Mouse (Mus musculus) lung, postnatal 0 days (tissue): ENCODE measurements around the gene Olfr521. TPM values are rescaled to one million over a fixed set of nuclear protein-coding genes. Genes with fewer than 3 reads are reported as not detected.

Experiments
- ATAC-seq: fragments of 200-750 bp; cut with Nextera tagmentation; 2 replicates; pipeline ENCODE4 v1.8.0; 2017; ENCODE audit warnings: moderate library complexity
- DNase-seq: peaks from one replicate; pipeline ENCODE4 v3.0.0-alpha.2; 2016; ENCODE audit warnings: low spot score
- H3K27ac ChIP-seq: fragments of 300-500 bp; sonication (generic); 2 replicates; pipeline ENCODE4 v1.5.1; 2014; ENCODE audit warnings: antibody characterized with exemption, mild to moderate bottlenecking, low read length, mixed read lengths
- H3K27me3 ChIP-seq: fragments of 300-500 bp; sonication (generic); replicated peaks from 2 replicates; pipeline ENCODE4 v1.6.1; 2014; ENCODE audit warnings: low read length, mixed read lengths; ENCODE audit not compliant: insufficient read depth
- H3K36me3 ChIP-seq: fragments of 300-500 bp; sonication (generic); 2 replicates; pipeline ENCODE4 v1.6.1; 2014; ENCODE audit warnings: low read length, mixed read lengths; ENCODE audit not compliant: insufficient read depth
- H3K4me1 ChIP-seq: fragments of 300-500 bp; sonication (generic); 2 replicates; pipeline ENCODE4 v1.6.1; 2014; ENCODE audit warnings: antibody characterized with exemption, low read depth, low read length, mixed read lengths; ENCODE audit not compliant: insufficient read depth
- H3K4me2 ChIP-seq: fragments of 300-500 bp; sonication (generic); replicated peaks from 2 replicates; pipeline ENCODE4 v1.6.1; 2014; ENCODE audit warnings: low read depth, mild to moderate bottlenecking, low read length, moderate library complexity, mixed read lengths
- H3K4me3 ChIP-seq: fragments of 300-500 bp; sonication (generic); 2 replicates; pipeline ENCODE4 v1.5.1; 2014; ENCODE audit warnings: low read depth, low read length
- H3K9ac ChIP-seq: fragments of 300-500 bp; sonication (generic); replicated peaks from 2 replicates; pipeline ENCODE4 v1.6.1; 2014; ENCODE audit warnings: low read depth, mild to moderate bottlenecking
- H3K9me3 ChIP-seq: fragments of 300-500 bp; sonication (generic); 2 replicates; pipeline ENCODE4 v1.6.1; 2016; ENCODE audit warnings: low read length, mixed read lengths
- CTCF ChIP-seq: IDR thresholded peaks from 2 replicates; pipeline ENCODE4 v1.5.1; 2016; ENCODE audit warnings: antibody characterized with exemption, mild to moderate bottlenecking
- EP300 ChIP-seq: IDR thresholded peaks from 2 replicates; pipeline ENCODE4 v1.6.1; 2016; ENCODE audit warnings: antibody characterized with exemption, mild to moderate bottlenecking, control low read depth
- WGBS: fragments of 180-500 bp; shearing (Covaris S2); extraction: QIAGEN DNeasy Blood & Tissue Kit; methylation state at CpG from one replicate; pipeline ENCODE4 v1.1.7; 2014; 5-methylcytosine and 5-hydroxymethylcytosine counted together
- polyA plus RNA-seq: library from polyadenylated mRNA; unstranded; fragments of >200 nt; fragmentation: Nextera tagmentation; extraction: Ambion mirVana; gene quantifications from 2 replicates; pipeline ENCODE4 v1.2.1, GENCODE M21; 2015

The Olfr521 gene
- polyA plus RNA-seq, 1 experiment from 2014 or later: not detected

DNA sequence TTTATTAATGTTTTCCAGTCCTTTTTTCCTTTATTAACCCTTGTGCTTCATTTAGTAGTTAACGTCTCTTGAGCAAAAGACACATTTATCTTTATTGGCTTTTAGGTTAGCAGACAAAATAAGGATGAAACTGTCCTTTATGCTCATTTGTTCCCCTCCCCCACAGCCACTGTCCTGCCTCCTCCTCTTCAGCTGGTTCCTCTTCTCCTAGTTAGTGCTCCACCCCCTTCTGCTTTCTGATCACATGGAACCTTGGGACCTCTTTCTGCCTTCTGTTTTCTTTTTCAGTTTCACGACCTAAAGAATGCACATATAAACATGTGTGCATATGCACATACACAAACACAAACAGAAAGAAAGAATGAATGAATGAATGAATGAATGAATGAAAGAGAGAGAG lies 18.6 kb downstream of the Olfr521 start:
- Histone ChIP-seq H3K27ac (no peak overlapping the region), H3K9ac (no peak overlapping the region), H3K9me3 (no peaks in the 10 kb centered on the region), H3K36me3 (no peaks in the 10 kb centered on the region), H3K4me2 (no peak overlapping the region), H3K4me1 (no peaks in the 10 kb centered on the region), H3K4me3 (no peak overlapping the region), H3K27me3 (no peaks in the 10 kb centered on the region)
- 54% methylated on average over 2 of the region's 2 CpGs for WGBS
- no peak for ATAC-seq
- peak; percentile 27 for DNase-seq
- TF ChIP-seq CTCF (no peak), EP300 (no peak)

DNA sequence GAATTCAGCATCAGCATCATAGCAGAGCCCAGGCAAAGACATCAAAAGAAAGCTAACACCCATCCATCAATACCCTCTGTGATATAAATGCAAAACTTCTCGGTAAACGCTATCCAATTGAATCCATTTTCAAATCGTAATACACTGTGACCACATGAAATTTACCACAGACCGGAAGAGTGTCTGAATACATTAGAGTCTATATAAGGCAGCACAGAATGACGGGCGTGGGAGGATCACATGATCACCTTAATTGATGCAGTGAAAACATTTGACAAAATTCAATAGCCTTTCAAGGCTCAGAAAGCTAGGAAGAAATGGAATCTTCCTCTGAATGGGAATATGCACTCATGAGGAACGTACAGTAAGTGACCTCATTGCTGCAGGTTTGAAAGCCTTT lies 20.1 kb downstream of the Olfr521 start:
- Histone ChIP-seq H3K27ac (no peak overlapping the region), H3K4me2 (no peak overlapping the region), H3K36me3 (no peaks in the 10 kb centered on the region), H3K9me3 (no peaks in the 10 kb centered on the region), H3K4me3 (no peak overlapping the region), H3K27me3 (no peaks in the 10 kb centered on the region), H3K9ac (no peak overlapping the region), H3K4me1 (no peaks in the 10 kb centered on the region)
- TF ChIP-seq EP300: no peak
- TF ChIP-seq CTCF: no peak
- no peak for DNase-seq
- no peak for ATAC-seq
- 87% methylated on average over 7 of the region's 7 CpGs for WGBS

DNA sequence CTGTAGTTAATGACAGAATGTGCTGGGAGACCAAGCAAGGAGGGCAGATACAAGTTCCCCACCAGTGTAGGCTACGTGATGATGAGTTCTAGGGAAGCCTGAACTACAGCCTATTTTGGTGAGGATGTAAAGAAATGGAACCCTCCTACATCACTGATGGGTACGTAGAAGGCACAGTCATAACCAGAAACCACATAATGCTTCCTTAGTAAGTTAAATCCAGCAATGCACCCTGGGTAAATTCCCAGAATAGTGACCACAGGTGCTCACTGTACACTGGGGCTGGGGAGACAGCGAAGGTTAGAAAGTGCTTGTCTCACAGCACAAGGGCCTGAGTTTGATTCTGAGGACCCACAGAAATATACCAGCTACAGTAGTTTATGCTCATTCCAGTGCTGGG lies 22.2 kb downstream of the Olfr521 start:
- no peak overlapping the region for H3K4me2 ChIP-seq
- ATAC-seq (no peak), DNase-seq (no peak)
- no peaks in the 10 kb centered on the region for H3K36me3 ChIP-seq
- 76% methylated on average over 3 of the region's 3 CpGs for WGBS
- H3K27me3 ChIP-seq: no peaks in the 10 kb centered on the region
- H3K9me3 ChIP-seq: no peaks in the 10 kb centered on the region
- H3K27ac ChIP-seq: no peak overlapping the region
- no peaks in the 10 kb centered on the region for H3K4me1 ChIP-seq
- TF ChIP-seq CTCF (no peak), EP300 (no peak)
- H3K4me3 ChIP-seq: no peak overlapping the region
- H3K9ac ChIP-seq: no peak overlapping the region

DNA sequence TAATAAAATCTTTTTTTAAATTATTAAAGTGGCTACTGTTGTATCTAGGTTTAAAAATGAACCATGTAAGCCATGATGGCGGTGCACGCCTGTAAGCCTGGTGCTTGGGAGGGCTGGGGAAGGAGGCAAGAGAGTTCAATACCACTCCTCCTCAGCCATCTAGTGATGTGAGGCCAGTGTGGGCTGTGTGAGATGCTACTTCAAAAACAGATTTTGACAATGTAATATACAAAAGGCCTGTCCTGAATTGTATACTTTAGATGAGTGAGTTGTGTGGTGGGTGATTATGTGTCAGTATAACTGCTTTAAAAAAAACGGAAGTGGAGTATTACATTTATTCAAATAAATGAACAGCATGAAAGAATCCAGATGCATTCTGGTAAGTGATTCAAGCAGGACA lies 23.5 kb downstream of the Olfr521 start:
- no peak overlapping the region for H3K27ac ChIP-seq
- no peak overlapping the region for H3K4me2 ChIP-seq
- H3K9me3 ChIP-seq: no peaks in the 10 kb centered on the region
- 82% methylated on average over 3 of the region's 3 CpGs for WGBS
- no peaks in the 10 kb centered on the region for H3K4me1 ChIP-seq
- H3K27me3 ChIP-seq: no peaks in the 10 kb centered on the region
- ATAC-seq (no peak), DNase-seq (no peak)
- H3K4me3 ChIP-seq: no peak overlapping the region
- no peak overlapping the region for H3K9ac ChIP-seq
- H3K36me3 ChIP-seq: no peaks in the 10 kb centered on the region
- no peak for TF ChIP-seq CTCF
- no peak for TF ChIP-seq EP300

DNA sequence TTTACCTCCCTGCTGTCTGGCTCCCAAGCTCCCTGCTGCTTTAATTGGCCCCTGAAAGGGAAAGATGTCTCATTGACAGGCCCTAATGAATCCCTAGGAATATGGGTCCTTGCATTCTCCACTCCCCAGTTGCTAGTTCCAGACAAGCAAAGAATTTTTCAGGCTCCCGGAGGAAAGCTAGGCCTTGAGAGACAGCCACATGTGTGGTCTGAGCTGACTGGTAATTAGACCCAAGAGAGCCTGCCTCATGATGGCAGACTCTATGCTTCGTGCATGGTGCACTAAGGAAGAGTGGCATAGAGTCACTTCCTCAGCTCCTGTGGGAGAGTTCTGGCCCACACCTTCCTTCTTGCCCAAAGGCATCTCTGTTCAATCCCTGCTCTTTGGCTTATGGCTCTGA lies 24.6 kb downstream of the Olfr521 start:
- H3K4me2 ChIP-seq: no peak overlapping the region
- DNase-seq: no peak
- H3K27me3 ChIP-seq: no peaks in the 10 kb centered on the region
- TF ChIP-seq EP300 (no peak), CTCF (no peak)
- no peak overlapping the region for H3K27ac ChIP-seq
- no peaks in the 10 kb centered on the region for H3K36me3 ChIP-seq
- no peak overlapping the region for H3K4me3 ChIP-seq
- H3K9me3 ChIP-seq: no peaks in the 10 kb centered on the region
- ATAC-seq: no peak
- 55% methylated on average over 2 of the region's 2 CpGs for WGBS
- H3K9ac ChIP-seq: no peak overlapping the region
- no peaks in the 10 kb centered on the region for H3K4me1 ChIP-seq

DNA sequence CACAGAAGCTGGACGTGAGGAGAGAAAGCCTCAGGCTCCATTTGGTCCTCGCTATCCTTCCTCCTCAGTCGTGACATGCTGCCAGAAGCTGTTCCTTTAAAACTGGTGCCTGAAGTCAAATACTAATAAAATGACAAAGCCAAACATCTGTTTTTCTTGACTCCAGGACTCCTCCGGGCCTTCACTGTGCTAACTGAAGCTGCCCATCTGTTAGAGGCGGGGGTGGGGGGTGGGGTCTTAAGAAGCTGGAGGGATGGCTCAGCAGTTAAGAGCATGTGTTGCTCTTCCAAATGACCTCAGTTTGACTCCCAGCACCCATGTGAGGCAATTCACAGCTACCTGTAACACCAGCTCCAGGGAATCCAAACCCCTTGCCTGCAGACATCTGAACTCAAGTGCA lies 25.3 kb downstream of the Olfr521 start:
- no peak overlapping the region for H3K27ac ChIP-seq
- no peaks in the 10 kb centered on the region for H3K36me3 ChIP-seq
- DNase-seq: peak; percentile 52
- ATAC-seq: peak; percentile 41
- no peaks in the 10 kb centered on the region for H3K27me3 ChIP-seq
- TF ChIP-seq EP300 (no peak), CTCF (no peak)
- no peak overlapping the region for H3K9ac ChIP-seq
- H3K4me1 ChIP-seq: no peaks in the 10 kb centered on the region
- no peak overlapping the region for H3K4me3 ChIP-seq
- no peak overlapping the region for H3K4me2 ChIP-seq
- no peaks in the 10 kb centered on the region for H3K9me3 ChIP-seq
- 40% methylated on average over 5 of the region's 5 CpGs for WGBS

DNA sequence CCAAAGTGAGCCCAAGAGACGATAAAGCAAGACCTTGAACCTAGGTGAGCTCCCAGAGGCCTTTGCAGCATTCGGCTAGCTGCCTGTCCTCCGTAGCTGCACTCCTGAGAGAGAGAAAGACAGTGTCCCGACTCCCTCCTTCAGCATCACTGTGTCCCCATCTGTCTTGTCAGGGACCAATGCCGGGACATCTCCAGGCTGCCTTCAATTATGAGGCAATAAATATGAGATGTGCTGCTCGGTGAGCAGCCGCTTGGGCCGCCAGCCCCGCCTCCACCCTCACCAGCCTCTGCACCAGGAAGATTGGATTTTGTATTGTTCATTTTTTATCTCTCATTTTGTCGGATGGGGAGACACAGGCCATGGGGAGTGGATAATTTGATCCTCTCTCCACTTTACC lies 27.5 kb downstream of the Olfr521 start:
- H3K9me3 ChIP-seq: no peaks in the 10 kb centered on the region
- DNase-seq: no peak
- no peak overlapping the region for H3K4me3 ChIP-seq
- no peaks in the 10 kb centered on the region for H3K4me1 ChIP-seq
- no peak overlapping the region for H3K27ac ChIP-seq
- H3K9ac ChIP-seq: no peak overlapping the region
- no peak for ATAC-seq
- TF ChIP-seq EP300: no peak
- no peak for TF ChIP-seq CTCF
- WGBS: 68% methylated on average over 10 of the region's 10 CpGs
- no peaks in the 10 kb centered on the region for H3K36me3 ChIP-seq
- H3K4me2 ChIP-seq: no peak overlapping the region
- no peaks in the 10 kb centered on the region for H3K27me3 ChIP-seq
